10 mouse cellular contexts compared by ENCODE assay signal in genomic region chr2:139883581-139884263, GRCm38 (mm10).
DNase-seq lines count a peak whose midpoint lies in the region; ATAC-seq lines count a peak whose summit lies in the region.
"Had no signal": no experiment of that assay in that cellular context is flagged by ENCODE, and none has a peak within 500 bp of the region (broad histone marks: within the 10 kb centered on the region; RNA-seq: fewer than 3 reads in every experiment).

No protein-coding gene starts in this region.

- 93% methylated on average over 7 of the region's 7 CpGs for WGBS in midbrain, embryonic 11.5 days
- WGBS in midbrain, embryonic 14.5 days: 89% methylated on average over 7 of the region's 7 CpGs

- no peaks in the 10 kb centered on the region for H3K36me3 ChIP-seq in midbrain, embryonic 11.5 days (ENCODE audit: control insufficient read depth, insufficient read depth, low read length)
- H3K36me3 ChIP-seq in midbrain, embryonic 14.5 days (ENCODE audit: control insufficient read depth, insufficient read depth, low read length): no peaks in the 10 kb centered on the region
- H3K36me3 ChIP-seq: liver, embryonic 13.5 days had no signal

- no peak overlapping the region for H3K9ac ChIP-seq in midbrain, embryonic 11.5 days (ENCODE audit: low read length)
- no peak overlapping the region for H3K9ac ChIP-seq in midbrain, embryonic 14.5 days (replicated peaks; ENCODE audit: low read length)
- H3K9ac ChIP-seq: liver, embryonic 13.5 days had no signal

- no peaks in the 10 kb centered on the region for H3K4me1 ChIP-seq in midbrain, embryonic 11.5 days (ENCODE audit: control insufficient read depth, insufficient read depth, low read length)
- H3K4me1 ChIP-seq in midbrain, embryonic 14.5 days (ENCODE audit: control insufficient read depth, insufficient read depth, low read length): no peaks in the 10 kb centered on the region
- H3K4me1 ChIP-seq: liver, embryonic 13.5 days had no signal

- no peak for ATAC-seq in midbrain, embryonic 11.5 days (ENCODE audit: low FRiP score)
- no peak; the same call in 1 of the 2 replicates for ATAC-seq in midbrain, embryonic 14.5 days (ENCODE audit: low FRiP score, low TSS enrichment)
- no peak for ATAC-seq in CD4-positive, CD25-positive, alpha-beta regulatory T cell, adult 4 months

- DNase-seq in midbrain, embryonic 11.5 days (ENCODE audit: low spot score, missing footprints): peak; percentile 49
- no peak for DNase-seq in midbrain, embryonic 14.5 days
- peak; percentile 42 for DNase-seq in cerebellum, adult 9-10 months
- DNase-seq in layer of hippocampus, adult 18-20 months (ENCODE audit: low spot score in 2 of 2): peak; percentile 41 to 73
- DNase-seq in lung, postnatal 25 days (ENCODE audit: low spot score): peak; percentile 26
- no peak for DNase-seq in kidney, postnatal 25 days
- DNase-seq: kidney, adult 8-10 months; liver, embryonic 13.5 days; thymus, postnatal 36 days had no signal

- no peak overlapping the region for H3K4me2 ChIP-seq in midbrain, embryonic 11.5 days
- no peak overlapping the region for H3K4me2 ChIP-seq in midbrain, embryonic 14.5 days (ENCODE audit: low read length)
- H3K4me2 ChIP-seq: liver, embryonic 13.5 days had no signal

- H3K4me3 ChIP-seq in midbrain, embryonic 11.5 days (ENCODE audit: low read depth, low read length): no peak overlapping the region
- no peak overlapping the region for H3K4me3 ChIP-seq in midbrain, embryonic 14.5 days (replicated peaks; ENCODE audit: low read depth, low read length)
- H3K4me3 ChIP-seq: liver, embryonic 13.5 days had no signal

- H3K27me3 ChIP-seq in midbrain, embryonic 11.5 days (ENCODE audit: control insufficient read depth, insufficient read depth, low read length): no peaks in the 10 kb centered on the region
- H3K27me3 ChIP-seq in midbrain, embryonic 14.5 days (ENCODE audit: control insufficient read depth, insufficient read depth, low read length): no peaks in the 10 kb centered on the region
- H3K27me3 ChIP-seq: liver, embryonic 13.5 days had no signal

- no peak overlapping the region for H3K27ac ChIP-seq in midbrain, embryonic 11.5 days (ENCODE audit: low read depth, low read length)
- no peak overlapping the region for H3K27ac ChIP-seq in midbrain, embryonic 14.5 days (replicated peaks; ENCODE audit: low read depth, low read length)
- H3K27ac ChIP-seq: liver, embryonic 13.5 days had no signal

- H3K9me3 ChIP-seq in midbrain, embryonic 11.5 days (ENCODE audit: control insufficient read depth, low read length): no peaks in the 10 kb centered on the region
- no peaks in the 10 kb centered on the region for H3K9me3 ChIP-seq in midbrain, embryonic 14.5 days (ENCODE audit: control insufficient read depth, low read length)
- H3K9me3 ChIP-seq: liver, embryonic 13.5 days had no signal

Comparison
In these comparisons a context has a peak if more than half of its experiments do, and no peak if none do; other contexts are left out.
1. DNase-seq: peak in midbrain, embryonic 11.5 days (single experiment), cerebellum, adult 9-10 months (single experiment), layer of hippocampus, adult 18-20 months (2 of 2) and lung, postnatal 25 days (single experiment); none in midbrain, embryonic 14.5 days (single experiment) and kidney, postnatal 25 days (0 of 2).